Mouse (Mus musculus): Measurements from ENCODE around the gene Smco3.
A peak's percentile ranks its signal among the peaks of the same experiment; 100 is the strongest.
"Not testable (repeated sequence)": the region's sequence is repeated elsewhere in the genome, so short reads cannot be mapped to it uniquely, and the experiment has no call there.

Smco3 gene

GRCm38 (mm10) chr6:136804705-136805408 is 30.4 kb downstream of the Smco3 start:
- no peak for DNase-seq (ENCODE audit: low spot score)

DNA sequence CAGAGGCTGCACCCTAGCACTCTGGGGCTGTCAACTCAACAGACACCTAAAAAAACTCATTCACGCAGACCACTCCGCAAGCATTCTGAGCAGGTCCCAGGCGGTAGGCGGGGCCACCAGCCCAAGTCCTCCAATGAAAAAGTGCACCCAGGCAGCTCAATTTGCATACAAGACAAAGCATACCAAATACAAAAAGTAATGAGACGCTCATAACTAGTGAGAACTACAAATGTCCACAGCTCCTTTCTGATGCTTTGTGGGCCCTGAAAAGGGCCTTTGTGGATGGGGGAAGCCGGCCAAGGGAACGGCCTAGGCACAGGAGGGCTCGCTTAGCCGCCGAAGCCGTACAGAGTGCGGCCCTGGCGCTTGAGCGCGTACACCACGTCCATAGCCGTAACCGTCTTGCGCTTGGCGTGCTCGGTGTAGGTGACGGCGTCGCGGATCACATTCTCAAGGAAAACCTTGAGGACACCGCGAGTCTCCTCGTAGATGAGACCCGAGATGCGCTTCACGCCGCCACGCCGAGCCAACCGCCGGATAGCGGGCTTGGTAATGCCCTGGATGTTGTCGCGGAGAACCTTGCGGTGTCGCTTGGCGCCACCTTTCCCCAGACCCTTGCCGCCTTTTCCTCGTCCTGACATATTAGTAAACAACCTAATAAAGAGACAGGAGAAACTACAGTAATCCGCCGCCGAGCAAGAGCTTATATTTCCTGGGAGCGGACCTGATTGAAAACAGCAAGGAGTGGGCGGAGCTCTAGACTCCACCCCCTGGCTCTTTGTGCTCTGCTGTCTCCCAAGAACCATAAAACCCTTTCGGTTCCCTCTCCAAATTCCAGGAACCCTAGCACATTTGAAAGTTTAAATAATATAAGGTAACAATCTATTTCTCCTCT is 31.3 kb downstream of the Smco3 start, which contains the start of gene Hist4h4:
Gene Hist4h4 (minus strand): TSS at position 677 of the 895 bp plus-strand sequence.
- DNase-seq (ENCODE audit: low spot score), result peak; percentile 98

- no peak for DNase-seq (ENCODE audit: low spot score)
These were observed 32.0 kb downstream of the Smco3 start for GRCm38 (mm10) chr6:136803093-136803738.

DNA sequence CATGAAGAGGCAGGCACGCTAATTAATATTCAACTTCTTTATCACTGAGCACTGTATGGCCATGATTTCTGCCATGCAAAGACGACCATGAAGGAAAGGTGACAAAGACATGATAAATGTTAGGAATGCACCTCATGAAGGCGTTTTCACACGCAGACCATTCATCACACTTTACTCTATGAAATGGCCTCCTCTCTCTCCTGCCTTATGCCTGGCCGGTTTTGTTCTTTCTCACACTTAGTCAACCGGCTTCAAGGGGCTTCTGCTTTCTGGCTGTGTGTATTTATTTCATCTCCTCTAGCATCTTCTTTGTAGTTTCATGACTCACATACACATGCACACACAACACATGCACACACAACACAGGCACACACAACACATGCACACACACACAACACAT is 34.0 kb downstream of the Smco3 start:
- DNase-seq (ENCODE audit: low spot score), result no peak

GRCm38 (mm10) chr6:136800710-136801109 is 34.5 kb downstream of the Smco3 start:
- no peak for DNase-seq (ENCODE audit: low spot score)

- DNase-seq (ENCODE audit: low spot score), result not testable (repeated sequence)
These were observed 37.2 kb downstream of the Smco3 start for GRCm38 (mm10) chr6:136797874-136798693.

DNA sequence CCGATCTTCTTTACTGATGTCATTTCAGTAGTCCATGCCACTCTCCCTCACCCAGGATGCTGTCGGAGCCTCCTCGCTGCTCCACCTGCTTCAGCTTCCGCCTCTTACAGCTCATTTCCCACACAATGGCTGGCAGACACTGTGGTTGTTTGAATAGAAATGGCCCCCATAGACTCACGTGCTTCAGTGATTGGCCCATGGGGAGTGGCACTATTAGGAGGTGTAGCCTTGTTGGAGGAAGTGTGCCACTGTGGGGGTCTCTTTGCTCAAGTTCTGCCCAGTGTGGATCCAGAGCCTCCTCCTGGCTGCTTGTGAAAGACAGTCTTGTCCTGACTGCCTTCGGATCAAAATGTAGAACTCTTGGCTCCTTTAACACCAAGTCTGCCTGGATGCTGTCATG is 39.4 kb downstream of the Smco3 start:
- DNase-seq (ENCODE audit: low spot score), result no peak

DNA sequence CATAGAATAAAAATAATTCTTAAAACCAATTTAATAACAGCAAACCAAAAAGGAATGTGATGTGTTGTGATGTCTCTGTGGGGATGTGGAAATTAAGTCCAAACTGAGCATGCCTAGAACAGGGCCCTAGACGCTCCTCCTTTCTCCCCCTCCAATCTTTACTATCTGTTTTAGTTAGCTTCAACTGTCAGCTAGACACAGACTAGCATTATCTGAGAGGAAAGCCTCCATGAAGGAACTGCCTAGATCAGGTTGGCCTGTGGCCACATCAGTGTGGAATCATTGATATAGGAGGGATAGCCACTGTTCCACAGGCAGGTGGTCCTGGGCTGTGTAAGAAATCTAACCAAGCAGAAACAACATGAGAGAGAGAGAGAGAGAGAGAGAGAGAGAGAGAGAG is 40.1 kb downstream of the Smco3 start:
- no peak for DNase-seq (ENCODE audit: low spot score)

DNA sequence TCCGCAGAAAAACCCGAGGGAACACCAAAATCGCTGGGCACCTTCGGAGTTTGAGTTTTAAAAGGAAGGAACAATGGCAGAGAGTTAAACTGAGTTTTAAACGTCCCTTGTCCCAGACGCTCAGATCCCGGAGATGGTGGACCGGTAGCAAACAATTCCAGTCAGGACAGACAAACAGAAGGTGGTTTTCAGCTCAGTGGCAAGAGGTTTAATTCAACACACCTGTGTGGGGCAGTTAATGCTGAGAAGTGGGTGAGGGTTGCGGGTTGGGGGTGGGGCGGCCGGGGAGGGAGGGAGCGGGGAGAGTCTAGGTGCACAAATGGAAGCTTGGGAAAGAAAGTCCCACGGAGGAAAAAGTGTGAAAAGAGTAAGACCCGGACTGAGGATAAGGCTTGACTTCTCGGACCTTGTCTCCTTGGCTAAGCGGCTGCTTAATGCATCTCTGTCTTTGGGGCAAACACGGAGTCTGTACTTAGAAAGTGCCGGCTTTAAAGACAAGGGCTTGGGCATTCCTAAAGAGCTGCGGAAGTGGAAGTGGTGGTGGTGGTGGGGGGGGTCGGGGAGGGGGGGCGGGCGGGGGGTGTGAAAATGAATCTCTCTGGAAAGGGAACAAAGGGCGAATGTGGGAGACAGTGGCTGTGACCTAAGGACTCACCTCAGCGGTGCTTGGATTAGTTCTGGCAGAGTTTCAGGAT is 41.3 kb downstream of the Smco3 start:
- no peak for DNase-seq (ENCODE audit: low spot score)

GRCm38 (mm10) chr6:136792884-136793758 is 42.1 kb downstream of the Smco3 start:
- DNase-seq (ENCODE audit: low spot score), result no peak

- DNase-seq (ENCODE audit: low spot score), result peak; percentile 34
These were observed 45.8 kb downstream of the Smco3 start for GRCm38 (mm10) chr6:136789391-136789971.

- DNase-seq (ENCODE audit: low spot score), result no peak
These were observed 52.5 kb downstream of the Smco3 start for GRCm38 (mm10) chr6:136782761-136783160.

- DNase-seq (ENCODE audit: low spot score), result no peak
These were observed 53.1 kb downstream of the Smco3 start for GRCm38 (mm10) chr6:136782146-136782545.

- DNase-seq (ENCODE audit: low spot score), result no peak
These were observed 53.8 kb downstream of the Smco3 start, which contains the start of gene Gucy2c for GRCm38 (mm10) chr6:136781377-136781986. Gucy2c (minus strand) TSS chr6:136781765.
